Mouse (Mus musculus) Patski (cell line): Measurements from ENCODE around the gene Dyrk1a. TPM values are rescaled to one million over a fixed set of nuclear protein-coding genes. Genes with fewer than 3 reads are reported as not detected.

Source experiments
- ATAC-seq: fragments of 100-300 bp; one replicate; pipeline ENCODE4 v1.8.0; 2021
- CTCF ChIA-PET: fragments of 350-600 bp; sonication (Branson Sonifier 250); formaldehyde crosslinking; loops from one replicate; lab custom pipeline; 2022; ENCODE audit warnings: inconsistent platforms; lab: Charles Lee
- POLR2A ChIA-PET: fragments of 350-600 bp; sonication (Branson Sonifier 250); formaldehyde crosslinking; loops from one replicate; lab custom pipeline; 2022; ENCODE audit warnings: antibody characterized with exemption, inconsistent platforms; lab: Charles Lee
- DNase-seq: peaks from one replicate; pipeline ENCODE4 v3.0.0-alpha.2; 2011; ENCODE audit warnings: low read depth, low spot score
- H3K27me3 ChIP-seq: fragments of 371-371 bp; one replicate; pipeline ENCODE4 v1.5.1; 2021
- CTCF ChIP-seq: fragments of 100-300 bp; IDR thresholded peaks from one replicate; pipeline ENCODE4 v1.5.1; 2021
- in situ Hi-C: fragments of 300-500 bp; cut with MboI; formaldehyde crosslinking; loops from 3 replicates; pipeline ENCODE4 v1.11.1; 2018; ENCODE audit warnings: low pct_unique_long_range_greater_than_20kb, mixed read lengths
- polyA plus RNA-seq: library from polyadenylated mRNA; unstranded; gene quantifications from one replicate; pipeline ENCODE4 v1.2.3, GENCODE M21; 2021

The Dyrk1a gene
- polyA plus RNA-seq, 1 experiment from 2014 or later = 27.3 TPM

GRCm38 (mm10) chr16:94652091-94652713 is 82.4 kb downstream of the Dyrk1a start:
- ATAC-seq (no peak), DNase-seq (no peak)
- in situ Hi-C loops = no loop called here
- CTCF ChIA-PET = interaction anchor here (1.0 to 1.3 kb wide), 2 partner anchors 9 to 136 kb away, joined by 3 read pairs; no protein-coding TSS in a partner anchor
- no peaks in the 10 kb centered on the region for H3K27me3 ChIP-seq
- TF ChIP-seq CTCF = no peak
- POLR2A ChIA-PET = no interaction called here

- no peak for TF ChIP-seq CTCF
- H3K27me3 ChIP-seq = no peaks in the 10 kb centered on the region
- in situ Hi-C loops = no loop called here
- POLR2A ChIA-PET = no interaction called here
- no peak for ATAC-seq
- no peak for DNase-seq
- CTCF ChIA-PET = no interaction called here
Observed at GRCm38 (mm10) chr16:94655083-94655482, 85.3 kb downstream of the Dyrk1a start.

- ATAC-seq (no peak), DNase-seq (no peak)
- POLR2A ChIA-PET = no interaction called here
- no peaks in the 10 kb centered on the region for H3K27me3 ChIP-seq
- CTCF ChIA-PET = interaction anchor here (0.9 to 1.3 kb wide), 2 partner anchors 16 to 28 kb away, joined by 3 read pairs; no protein-coding TSS in a partner anchor
- TF ChIP-seq CTCF = no peak
- in situ Hi-C loops = no loop called here
Observed at GRCm38 (mm10) chr16:94656891-94657290, 87.1 kb downstream of the Dyrk1a start.

GRCm38 (mm10) chr16:94659394-94659793 is 89.6 kb downstream of the Dyrk1a start:
- no peak for TF ChIP-seq CTCF
- DNase-seq (no peak), ATAC-seq (no peak)
- CTCF ChIA-PET = no interaction called here
- H3K27me3 ChIP-seq = no peaks in the 10 kb centered on the region
- POLR2A ChIA-PET = interaction anchor here (0.6 kb wide), 1 partner anchor 13 kb away, joined by 6 read pairs; no protein-coding TSS in a partner anchor
- in situ Hi-C loops = no loop called here

GRCm38 (mm10) chr16:94660221-94660620 is 90.4 kb downstream of the Dyrk1a start:
- no peaks in the 10 kb centered on the region for H3K27me3 ChIP-seq
- DNase-seq = no peak
- ChIA-PET CTCF (interaction anchor here (1.4 kb wide), 1 partner anchor 8 kb away, joined by 3 read pairs; no protein-coding TSS in a partner anchor), POLR2A (interaction anchor here (0.6 kb wide), 1 partner anchor 14 kb away, joined by 6 read pairs; no protein-coding TSS in a partner anchor)
- no peak for ATAC-seq
- in situ Hi-C loops = no loop called here
- no peak for TF ChIP-seq CTCF

- ChIA-PET POLR2A (no interaction called here), CTCF (interaction anchor here (1.4 kb wide), 1 partner anchor 26 kb away, joined by 4 read pairs; no protein-coding TSS in a partner anchor)
- in situ Hi-C loops = no loop called here
- TF ChIP-seq CTCF = no peak
- H3K27me3 ChIP-seq = no peaks in the 10 kb centered on the region
- DNase-seq (no peak), ATAC-seq (no peak)
Observed at GRCm38 (mm10) chr16:94667557-94667956, 97.7 kb downstream of the Dyrk1a start.

GRCm38 (mm10) chr16:94671313-94671712 is 101.5 kb downstream of the Dyrk1a start:
- DNase-seq (no peak), ATAC-seq (no peak)
- CTCF ChIA-PET = interaction anchor here (0.9 kb wide), 1 partner anchor 20 kb away, joined by 3 read pairs; no protein-coding TSS in a partner anchor
- in situ Hi-C loops = no loop called here
- TF ChIP-seq CTCF = no peak
- H3K27me3 ChIP-seq = no peaks in the 10 kb centered on the region
- POLR2A ChIA-PET = no interaction called here

- POLR2A ChIA-PET = no interaction called here
- in situ Hi-C loops = no loop called here
- CTCF ChIA-PET = interaction anchor here (1.2 kb wide), 1 partner anchor 18 kb away, joined by 3 read pairs; no protein-coding TSS in a partner anchor
- H3K27me3 ChIP-seq = no peaks in the 10 kb centered on the region
- no peak for DNase-seq
- no peak for TF ChIP-seq CTCF
- ATAC-seq = no peak
Observed at GRCm38 (mm10) chr16:94680924-94681323, 111.1 kb downstream of the Dyrk1a start.

GRCm38 (mm10) chr16:94681760-94682159 is 112.0 kb downstream of the Dyrk1a start:
- in situ Hi-C loops = no loop called here
- ATAC-seq = no peak
- no peak for DNase-seq
- TF ChIP-seq CTCF = no peak
- H3K27me3 ChIP-seq = no peaks in the 10 kb centered on the region
- CTCF ChIA-PET = interaction anchor here (1.2 to 1.4 kb wide), 3 partner anchors 13 to 19 kb away, joined by 3 to 5 read pairs (median 3); no protein-coding TSS in a partner anchor
- POLR2A ChIA-PET = interaction anchor here (0.6 kb wide), 1 partner anchor 145 kb away, joined by 3 read pairs; no protein-coding TSS in a partner anchor

- no peak for ATAC-seq
- POLR2A ChIA-PET = no interaction called here
- no peaks in the 10 kb centered on the region for H3K27me3 ChIP-seq
- DNase-seq = no peak
- CTCF ChIA-PET = no interaction called here
- TF ChIP-seq CTCF = no peak
- in situ Hi-C loops = no loop called here
Observed at GRCm38 (mm10) chr16:94683960-94684359, 114.2 kb downstream of the Dyrk1a start.

GRCm38 (mm10) chr16:94693687-94694305 is 124.0 kb downstream of the Dyrk1a start:
- ATAC-seq (no peak), DNase-seq (no peak)
- ChIA-PET CTCF (interaction anchor here (1.3 to 2.2 kb wide), 2 partner anchors 9 to 12 kb away, joined by 3 to 5 read pairs; no protein-coding TSS in a partner anchor), POLR2A (no interaction called here)
- in situ Hi-C loops = no loop called here
- H3K27me3 ChIP-seq = no peaks in the 10 kb centered on the region
- TF ChIP-seq CTCF = no peak
